Mouse (Mus musculus) liver, embryonic 11.5 days (tissue): ENCODE data around the gene Krt10. TPM values are rescaled to one million over a fixed set of nuclear protein-coding genes. Genes with fewer than 3 reads are reported as not detected.

ENCODE experiments used
- ATAC-seq: fragments of 200-750 bp; cut with Nextera tagmentation; replicated peaks from 2 replicates; pipeline ENCODE4 v1.8.0; 2017; ENCODE audit warnings: moderate number of reproducible peaks, mild to moderate bottlenecking, moderate TSS enrichment, moderate library complexity; ENCODE audit not compliant: low FRiP score
- DNase-seq: peaks from one replicate; pipeline ENCODE4 v3.0.0-alpha.2; 2017; ENCODE audit warnings: low spot score
- H3K27ac ChIP-seq: fragments of 300-500 bp; sonication (generic); 2 replicates; pipeline ENCODE4 v1.5.1; 2014; ENCODE audit warnings: mild to moderate bottlenecking, low read depth, low read length, control low read depth
- H3K27me3 ChIP-seq: fragments of 300-500 bp; sonication (generic); replicated peaks from 2 replicates; pipeline ENCODE4 v1.6.1; 2014; ENCODE audit warnings: low read length, mixed read lengths; ENCODE audit not compliant: control insufficient read depth, insufficient read depth
- H3K36me3 ChIP-seq: fragments of 300-500 bp; sonication (generic); 2 replicates; pipeline ENCODE4 v1.6.1; 2014; ENCODE audit warnings: mild to moderate bottlenecking, low read length, moderate library complexity, mixed read lengths; ENCODE audit not compliant: control insufficient read depth, insufficient read depth
- H3K4me1 ChIP-seq: fragments of 300-500 bp; sonication (generic); replicated peaks from 2 replicates; pipeline ENCODE4 v1.6.1; 2014; ENCODE audit warnings: low read length, mixed read lengths; ENCODE audit not compliant: control insufficient read depth, insufficient read depth
- H3K4me2 ChIP-seq: fragments of 300-500 bp; sonication (generic); 2 replicates; pipeline ENCODE4 v1.6.1; 2014; ENCODE audit warnings: mild to moderate bottlenecking, control low read depth, moderate library complexity
- H3K4me3 ChIP-seq: fragments of 300-500 bp; sonication (generic); 2 replicates; pipeline ENCODE4 v1.5.1; 2014; ENCODE audit warnings: low read depth, low read length, control low read depth
- H3K9ac ChIP-seq: fragments of 300-500 bp; sonication (generic); 2 replicates; pipeline ENCODE4 v1.6.1; 2014; ENCODE audit warnings: low read depth, low read length, control low read depth
- H3K9me3 ChIP-seq: fragments of 300-500 bp; sonication (generic); 2 replicates; pipeline ENCODE4 v1.6.1; 2016; ENCODE audit warnings: low read length, inconsistent platforms, mixed read lengths; ENCODE audit not compliant: control insufficient read depth
- WGBS: fragments of 180-500 bp; shearing (Covaris S2); extraction: QIAGEN DNeasy Blood & Tissue Kit; methylation state at CpG from one replicate; pipeline ENCODE4 v1.1.7; 2014; 5-methylcytosine and 5-hydroxymethylcytosine counted together
- polyA plus RNA-seq: library from polyadenylated mRNA; unstranded; fragments of >200 nt; fragmentation: Nextera tagmentation; extraction: Ambion mirVana; gene quantifications from 2 replicates; pipeline ENCODE4 v1.2.1, GENCODE M21; 2014

Krt10 gene
- polyA plus RNA-seq, 1 experiment from 2014 or later, result 13.1 TPM

DNA sequence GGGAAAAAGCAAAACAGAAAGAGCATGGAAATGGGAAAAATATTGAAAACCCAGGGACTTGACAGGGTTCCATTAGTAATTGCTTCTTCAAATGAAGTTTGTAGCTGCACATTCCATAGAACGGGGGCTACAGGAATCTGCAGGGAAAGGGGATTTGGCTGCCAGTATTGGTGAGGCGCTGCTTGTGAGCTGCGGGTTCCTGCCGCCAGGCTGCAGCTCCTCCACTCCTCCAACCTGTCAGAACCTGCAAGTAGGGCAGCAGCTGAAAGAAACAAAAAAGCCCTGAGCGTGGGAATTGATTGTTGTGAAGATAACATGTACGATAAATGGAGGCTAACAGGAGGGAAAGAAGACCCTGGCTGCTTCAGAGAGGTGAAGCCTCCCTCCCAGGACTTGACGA lies 1.7 kb upstream of the Krt10 start:
- H3K4me2 ChIP-seq, result no peak overlapping the region
- H3K27me3 ChIP-seq, result no peaks in the 10 kb centered on the region
- WGBS, result 64% methylated on average over 7 of the region's 7 CpGs
- H3K9me3 ChIP-seq, result no peaks in the 10 kb centered on the region
- no peaks in the 10 kb centered on the region for H3K4me1 ChIP-seq
- no peak overlapping the region for H3K4me3 ChIP-seq
- no peaks in the 10 kb centered on the region for H3K36me3 ChIP-seq
- DNase-seq, result no peak
- no peak for ATAC-seq
- H3K27ac ChIP-seq, result no peak overlapping the region
- no peak overlapping the region for H3K9ac ChIP-seq

DNA sequence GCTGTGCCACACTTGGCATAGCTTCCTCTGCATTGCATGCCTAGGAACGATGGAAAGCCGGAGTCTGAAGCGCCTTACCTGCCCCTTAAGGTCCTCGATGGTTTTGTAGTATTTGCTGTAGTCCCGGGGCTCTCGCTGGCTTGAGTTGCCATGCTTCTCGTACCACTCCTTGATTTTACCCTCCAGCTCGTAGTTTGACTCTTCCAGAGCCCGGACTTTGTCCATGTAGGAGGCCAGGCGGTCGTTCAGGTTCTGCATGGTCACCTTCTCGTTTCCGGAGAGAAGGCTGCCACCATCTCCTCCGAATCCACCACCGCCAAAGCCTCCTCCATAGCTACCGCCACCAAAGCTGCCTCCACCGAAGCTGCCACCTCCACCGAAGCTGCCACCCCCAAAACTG lies 503 bp downstream of the Krt10 start:
- Histone ChIP-seq H3K36me3 (no peaks in the 10 kb centered on the region), H3K4me2 (no peak overlapping the region), H3K27ac (no peak overlapping the region), H3K4me3 (no peak overlapping the region), H3K4me1 (no peaks in the 10 kb centered on the region), H3K9me3 (no peaks in the 10 kb centered on the region), H3K9ac (no peak overlapping the region), H3K27me3 (no peaks in the 10 kb centered on the region)
- WGBS, result 87% methylated on average over 18 of the region's 18 CpGs
- no peak for ATAC-seq
- no peak for DNase-seq

DNA sequence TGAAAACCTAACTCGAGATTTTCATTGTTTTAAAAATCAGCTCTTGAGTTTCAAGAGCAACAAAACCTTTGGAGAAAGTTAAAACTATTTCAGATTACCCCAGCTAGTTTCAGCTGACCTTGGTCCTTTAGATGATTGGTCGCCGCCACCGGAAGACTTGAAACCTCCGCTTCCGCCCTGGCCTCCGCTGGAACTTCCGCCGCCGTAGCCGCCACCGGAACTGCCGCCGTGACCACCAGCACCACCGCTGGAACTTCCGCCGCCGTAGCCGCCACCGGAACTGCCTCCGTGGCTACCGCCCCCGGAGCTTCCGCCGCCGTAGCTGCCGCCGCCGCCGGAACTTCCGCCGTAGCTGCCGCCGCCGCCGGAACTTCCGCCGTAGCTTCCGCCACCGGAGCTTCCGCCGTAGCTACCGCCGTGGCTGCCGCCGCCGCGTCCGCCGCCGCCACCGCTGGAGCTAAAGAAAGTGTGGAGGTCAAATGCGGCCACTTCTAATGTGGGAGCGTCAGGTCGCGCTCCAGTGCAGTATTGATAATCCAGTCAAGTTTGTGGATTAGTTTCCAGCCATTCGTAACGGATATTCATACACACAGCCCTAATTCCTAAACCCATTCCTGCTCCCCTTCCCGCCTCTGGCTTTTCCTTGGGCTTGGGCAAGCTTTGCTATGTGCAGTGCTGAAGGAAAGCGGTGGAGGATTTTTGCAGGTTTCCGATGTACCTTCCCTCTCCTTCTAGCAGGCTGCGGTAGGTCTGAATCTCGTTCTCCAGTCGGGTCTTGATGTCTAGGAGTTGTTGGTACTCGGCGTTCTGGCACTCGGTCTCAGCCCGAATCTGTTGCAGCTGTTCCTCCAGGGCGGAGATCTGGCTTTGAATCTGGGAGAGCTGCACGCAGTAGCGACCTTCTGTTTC lies 3.1 kb downstream of the Krt10 start:
- H3K4me1 ChIP-seq, result no peaks in the 10 kb centered on the region
- peak overlapping the region; percentile 56 for H3K4me3 ChIP-seq
- H3K27ac ChIP-seq, result peak overlapping the region; percentile 91
- no peaks in the 10 kb centered on the region for H3K36me3 ChIP-seq
- H3K4me2 ChIP-seq, result peak overlapping the region; percentile 71
- DNase-seq (peak; percentile 85), ATAC-seq (peak; percentile 80)
- H3K9me3 ChIP-seq, result no peaks in the 10 kb centered on the region
- peak overlapping the region; percentile 62 for H3K9ac ChIP-seq
- peaks cover 4% of the 10 kb centered on the region; the same call in 1 of the 2 replicates for H3K27me3 ChIP-seq
- WGBS, result 3% methylated on average over 71 of the region's 71 CpGs

DNA sequence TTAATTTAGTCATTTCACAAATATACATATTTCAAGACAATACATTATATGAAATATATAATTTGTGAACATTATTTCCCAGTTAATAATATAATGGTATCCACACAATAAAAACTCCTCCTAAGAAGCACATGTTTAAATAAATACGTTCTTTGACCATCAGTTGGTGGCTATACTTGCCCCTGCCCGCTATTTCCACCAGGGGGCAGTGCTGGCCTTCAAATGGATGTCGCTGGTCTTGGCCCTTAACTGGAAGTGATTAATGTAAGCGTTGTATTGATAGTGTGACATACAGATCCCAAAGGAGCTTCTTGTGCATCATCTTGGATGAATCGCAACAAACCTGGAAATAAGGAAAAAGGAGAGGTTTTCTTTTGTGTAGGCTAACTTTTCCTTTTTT lies 9.6 kb downstream of the Krt10 start:
- Histone ChIP-seq H3K4me3 (no peak overlapping the region), H3K4me1 (no peaks in the 10 kb centered on the region), H3K9ac (no peak overlapping the region), H3K27ac (no peak overlapping the region), H3K9me3 (no peaks in the 10 kb centered on the region), H3K36me3 (no peaks in the 10 kb centered on the region), H3K27me3 (peaks cover 4% of the 10 kb centered on the region; the same call in 1 of the 2 replicates), H3K4me2 (no peak overlapping the region)
- ATAC-seq, result no peak
- peak; percentile 49 for DNase-seq
- 22% methylated on average over 5 of the region's 5 CpGs for WGBS

DNA sequence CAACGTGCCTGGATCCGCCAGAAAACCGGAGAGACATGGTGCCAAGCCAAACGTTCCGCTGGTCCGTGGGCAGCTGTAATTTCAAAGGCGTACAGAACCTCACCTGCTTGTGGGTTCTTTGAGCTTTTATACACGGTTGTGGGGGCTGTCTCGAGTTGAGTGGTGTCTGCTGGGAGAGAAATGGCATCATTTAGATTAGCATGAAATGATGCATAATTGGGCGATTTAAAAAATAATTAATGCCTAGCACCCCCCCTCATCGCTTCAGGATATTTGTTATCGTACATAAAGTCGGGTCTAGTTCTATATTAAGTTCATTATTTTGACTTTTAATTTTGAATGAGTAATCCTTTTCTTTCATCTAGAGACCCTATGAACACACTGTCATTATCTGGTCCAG lies 14.4 kb downstream of the Krt10 start, which contains the start of gene Krt28:
Gene Krt28 (minus strand): TSS at position 101 of the 400 bp plus-strand sequence.
- H3K4me1 ChIP-seq, result no peaks in the 10 kb centered on the region
- H3K9ac ChIP-seq, result no peak within 1 kb of the TSS
- H3K4me2 ChIP-seq, result no peak within 1 kb of the TSS
- no peaks in the 10 kb centered on the region for H3K27me3 ChIP-seq
- ATAC-seq, result no peak
- no peak for DNase-seq
- H3K36me3 ChIP-seq, result no peaks in the 10 kb centered on the region
- no peaks in the 10 kb centered on the region for H3K9me3 ChIP-seq
- H3K4me3 ChIP-seq, result no peak within 1 kb of the TSS
- WGBS, result 75% methylated on average over 13 of the region's 13 CpGs
- no peak within 1 kb of the TSS for H3K27ac ChIP-seq

DNA sequence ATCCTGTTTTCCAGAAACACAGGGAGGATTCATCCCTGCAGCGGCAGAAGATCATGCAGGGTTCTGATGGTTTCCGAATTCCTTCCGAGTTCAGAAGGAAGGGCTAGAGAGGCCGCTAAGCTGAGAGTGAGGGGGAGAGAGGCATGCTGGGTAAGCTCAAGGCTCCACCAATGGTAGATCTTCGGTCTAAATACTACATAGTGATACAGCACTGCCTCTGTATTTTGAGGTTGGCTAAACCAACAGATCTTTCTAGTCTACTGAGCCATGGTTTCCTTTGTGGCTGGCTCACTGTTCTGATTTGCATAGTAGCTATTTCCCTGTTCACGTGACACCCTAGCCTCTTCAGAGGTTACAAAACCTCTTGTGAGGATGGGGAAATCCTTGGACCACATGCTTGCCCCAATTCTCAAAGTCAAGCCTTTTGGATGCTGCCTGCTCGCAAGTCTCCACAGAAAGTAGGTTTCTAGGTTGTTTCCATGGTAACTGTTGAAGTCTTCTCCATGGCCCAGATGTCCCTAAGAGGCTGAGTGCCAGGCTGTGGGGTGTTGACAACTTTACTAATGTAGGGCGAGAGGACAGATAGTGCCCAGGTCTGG lies 19.2 kb downstream of the Krt10 start:
- Histone ChIP-seq H3K9me3 (no peaks in the 10 kb centered on the region), H3K36me3 (no peaks in the 10 kb centered on the region), H3K4me3 (no peak overlapping the region), H3K4me2 (no peak overlapping the region), H3K27ac (no peak overlapping the region), H3K27me3 (no peaks in the 10 kb centered on the region), H3K9ac (no peak overlapping the region), H3K4me1 (no peaks in the 10 kb centered on the region)
- ATAC-seq, result no peak
- WGBS, result 78% methylated on average over 8 of the region's 8 CpGs
- DNase-seq, result no peak

DNA sequence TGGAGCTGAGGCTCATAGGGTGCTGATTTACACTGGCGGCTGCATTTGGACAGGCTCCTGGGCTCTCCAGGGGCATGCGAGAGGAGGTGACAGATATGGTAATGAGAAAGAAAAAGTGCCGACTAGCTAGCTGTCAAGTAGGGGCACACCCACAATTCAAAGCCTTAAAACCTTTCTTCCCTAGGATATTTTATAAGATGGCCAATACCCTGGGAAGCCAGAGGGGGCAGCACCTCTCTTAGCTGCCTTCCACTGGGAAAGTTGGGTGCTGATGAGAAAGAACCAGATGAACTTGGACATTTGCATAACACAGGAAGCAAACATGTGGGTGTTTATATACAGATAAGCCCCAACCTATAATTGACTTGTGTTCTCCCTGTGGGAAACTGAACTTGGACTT lies 19.9 kb downstream of the Krt10 start:
- Histone ChIP-seq H3K4me3 (no peak overlapping the region), H3K4me2 (no peak overlapping the region), H3K9ac (no peak overlapping the region), H3K36me3 (no peaks in the 10 kb centered on the region), H3K9me3 (no peaks in the 10 kb centered on the region), H3K27me3 (no peaks in the 10 kb centered on the region), H3K4me1 (no peaks in the 10 kb centered on the region), H3K27ac (no peak overlapping the region)
- WGBS, result 8% methylated on average over 3 of the region's 3 CpGs
- DNase-seq (no peak), ATAC-seq (no peak)

DNA sequence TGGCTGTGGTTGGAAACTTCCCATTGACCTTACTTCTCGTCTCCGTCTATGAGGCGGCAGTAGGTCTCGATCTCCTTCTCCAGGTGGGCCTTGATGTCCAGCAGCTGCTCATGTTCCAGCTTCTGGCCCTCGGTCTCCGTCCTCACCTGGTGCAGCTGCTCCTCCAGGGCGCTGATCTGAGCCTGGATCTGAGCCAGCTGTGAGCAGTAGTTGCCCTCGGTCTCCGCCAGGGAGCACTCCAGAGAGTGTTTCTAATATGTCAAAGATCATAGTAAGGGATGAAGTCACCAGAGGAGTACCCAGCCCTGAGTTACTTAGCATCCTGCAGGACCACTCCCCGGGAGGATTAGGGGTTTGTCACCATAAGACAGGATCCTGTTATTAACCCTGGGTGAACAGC lies 22.4 kb downstream of the Krt10 start:
- Histone ChIP-seq H3K27ac (no peak overlapping the region), H3K4me3 (no peak overlapping the region), H3K4me2 (no peak overlapping the region), H3K36me3 (no peaks in the 10 kb centered on the region), H3K9ac (no peak overlapping the region), H3K27me3 (no peaks in the 10 kb centered on the region), H3K9me3 (no peaks in the 10 kb centered on the region), H3K4me1 (no peaks in the 10 kb centered on the region)
- no peak for DNase-seq
- no peak for ATAC-seq
- WGBS, result 39% methylated on average over 10 of the region's 10 CpGs

DNA sequence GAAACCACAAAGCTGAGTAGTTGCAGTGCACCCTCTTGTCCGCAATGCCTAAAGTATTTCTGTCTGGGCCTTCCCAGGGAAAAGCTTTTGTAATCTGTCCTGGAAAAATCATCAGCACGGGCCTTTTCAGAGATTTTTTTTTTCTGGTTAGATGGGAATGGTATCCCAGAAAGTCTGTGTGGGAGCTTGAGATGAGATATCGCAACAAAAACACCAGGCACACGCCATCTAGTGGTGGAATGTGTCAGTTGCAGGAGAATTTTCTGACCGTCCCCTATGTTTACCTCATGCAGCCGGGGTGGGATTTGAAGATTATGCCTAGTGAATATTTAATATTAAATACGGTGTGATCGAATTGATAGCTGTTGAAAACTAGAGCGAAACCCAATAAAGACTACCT lies 24.8 kb downstream of the Krt10 start:
- no peak overlapping the region for H3K27ac ChIP-seq
- DNase-seq, result no peak
- WGBS, result 22% methylated on average over 9 of the region's 9 CpGs

More for the DNA sequence above, 24.8 kb downstream of the Krt10 start:
- Histone ChIP-seq H3K9ac (no peak overlapping the region), H3K4me2 (no peak overlapping the region), H3K9me3 (no peaks in the 10 kb centered on the region), H3K4me1 (no peaks in the 10 kb centered on the region), H3K27me3 (no peaks in the 10 kb centered on the region), H3K36me3 (no peaks in the 10 kb centered on the region), H3K4me3 (no peak overlapping the region)
- ATAC-seq, result no peak
